Mouse (Mus musculus) MN1 (cell line): ENCODE data around the gene Hoxa11.
A peak's percentile ranks its signal among the peaks of the same experiment; 100 is the strongest.

Source experiments
- DNase-seq: peaks from one replicate; pipeline ENCODE4 v3.0.0-alpha.2; 2016; ENCODE audit warnings: low spot score

Hoxa11 gene

GRCm38 (mm10) chr6:52265306-52265912 lies 19.8 kb upstream of the Hoxa11 start:
- DNase-seq: no peak

GRCm38 (mm10) chr6:52264106-52264790 lies 18.6 kb upstream of the Hoxa11 start:
- DNase-seq: no peak

GRCm38 (mm10) chr6:52263321-52263585 lies 17.6 kb upstream of the Hoxa11 start:
- no peak for DNase-seq

GRCm38 (mm10) chr6:52262463-52263320 lies 17.1 kb upstream of the Hoxa11 start:
- no peak for DNase-seq

- no peak for DNase-seq
Observed at GRCm38 (mm10) chr6:52261751-52262462, 16.3 kb upstream of the Hoxa11 start.

- no peak for DNase-seq
Observed at GRCm38 (mm10) chr6:52260654-52261575, 15.3 kb upstream of the Hoxa11 start, which contains the start of gene Hoxa13. Hoxa13 (minus strand) TSS chr6:52260880.

GRCm38 (mm10) chr6:52259811-52260261 lies 14.2 kb upstream of the Hoxa11 start:
- DNase-seq: no peak

GRCm38 (mm10) chr6:52259081-52259790 lies 13.6 kb upstream of the Hoxa11 start:
- no peak for DNase-seq

GRCm38 (mm10) chr6:52256956-52257355 lies 11.3 kb upstream of the Hoxa11 start:
- DNase-seq: peak; percentile 56

- no peak for DNase-seq
Observed at GRCm38 (mm10) chr6:52253511-52254500, 8.2 kb upstream of the Hoxa11 start.

GRCm38 (mm10) chr6:52252775-52253376 lies 7.3 kb upstream of the Hoxa11 start:
- no peak for DNase-seq

- no peak for DNase-seq
Observed at GRCm38 (mm10) chr6:52252016-52252774, 6.6 kb upstream of the Hoxa11 start.

- no peak for DNase-seq
Observed at GRCm38 (mm10) chr6:52251177-52251879, 5.7 kb upstream of the Hoxa11 start.

- no peak for DNase-seq
Observed at GRCm38 (mm10) chr6:52249826-52250225, 4.2 kb upstream of the Hoxa11 start.

- DNase-seq: no peak
Observed at GRCm38 (mm10) chr6:52249415-52249738, 3.8 kb upstream of the Hoxa11 start.

- DNase-seq: no peak
Observed at GRCm38 (mm10) chr6:52248638-52249414, 3.2 kb upstream of the Hoxa11 start.
